Comparison of ENCODE assay signal across 10 mouse cellular contexts in genomic region chr12:25439029-25439551, GRCm38 (mm10).
"Had no signal": no experiment of that assay in that cellular context is flagged by ENCODE, and none has a peak within 500 bp of the region (broad histone marks: within the 10 kb centered on the region; RNA-seq: fewer than 3 reads in every experiment).

No protein-coding gene starts in this region.

- H3K4me3 ChIP-seq: left cerebral cortex, adult 2 months; lung, embryonic 15.5 days; neural tube, embryonic 13.5 days; stomach, embryonic 15.5 days had no signal

- H3K36me3 ChIP-seq: lung, embryonic 15.5 days; neural tube, embryonic 13.5 days; stomach, embryonic 15.5 days had no signal

- H3K9me3 ChIP-seq: lung, embryonic 15.5 days; neural tube, embryonic 13.5 days; stomach, embryonic 15.5 days had no signal

- DNase-seq: kidney, postnatal 10 days; layer of hippocampus, postnatal 36 days; lung, postnatal 10 days; lung, postnatal 36 days; midbrain, embryonic 14.5 days had no signal

- H3K4me2 ChIP-seq: lung, embryonic 15.5 days; neural tube, embryonic 13.5 days; stomach, embryonic 15.5 days had no signal

- H3K27ac ChIP-seq: left cerebral cortex, adult 2 months; liver, embryonic 14.5 days; lung, embryonic 15.5 days; neural tube, embryonic 13.5 days; stomach, embryonic 15.5 days had no signal

- H3K9ac ChIP-seq: liver, embryonic 14.5 days; lung, embryonic 15.5 days; neural tube, embryonic 13.5 days; stomach, embryonic 15.5 days had no signal

- H3K27me3 ChIP-seq: lung, embryonic 15.5 days; neural tube, embryonic 13.5 days; stomach, embryonic 15.5 days had no signal

- H3K4me1 ChIP-seq: lung, embryonic 15.5 days; neural tube, embryonic 13.5 days; stomach, embryonic 15.5 days had no signal
